Mouse (Mus musculus) limb, embryonic 11.5 days (tissue): ENCODE measurements at regions not wholly inside any gene's neighbourhood (a gene's known extent, or its start where the extent isn't known, plus 50 kb on each side); places are given as distances from the start of the nearest gene placed in this dataset.

Experiments
- ATAC-seq: fragments of 200-750 bp; cut with Nextera tagmentation; 2 replicates; pipeline ENCODE4 v1.8.0; 2017; ENCODE audit warnings: low read depth; ENCODE audit not compliant: insufficient number of reproducible peaks, low FRiP score, low TSS enrichment
- DNase-seq: peaks from one replicate; pipeline ENCODE4 v3.0.0-alpha.2; 2015; ENCODE audit warnings: low spot score
- H3K27ac ChIP-seq: fragments of 300-500 bp; sonication (generic); replicated peaks from 2 replicates; pipeline ENCODE4 v1.5.1; 2014; ENCODE audit warnings: low read depth, mild to moderate bottlenecking, low read length
- H3K27me3 ChIP-seq: fragments of 300-500 bp; sonication (generic); 2 replicates; pipeline ENCODE4 v1.6.1; 2014; ENCODE audit warnings: mild to moderate bottlenecking, low read length, mixed read lengths; ENCODE audit not compliant: control insufficient read depth, insufficient read depth
- H3K36me3 ChIP-seq: fragments of 300-500 bp; sonication (generic); 2 replicates; pipeline ENCODE4 v1.6.1; 2014; ENCODE audit warnings: mild to moderate bottlenecking, low read length, moderate library complexity, mixed read lengths; ENCODE audit not compliant: control insufficient read depth, insufficient read depth
- H3K4me1 ChIP-seq: fragments of 300-500 bp; sonication (generic); 2 replicates; pipeline ENCODE4 v1.6.1; 2014; ENCODE audit warnings: low read length, mixed read lengths; ENCODE audit not compliant: control insufficient read depth, insufficient read depth
- H3K4me2 ChIP-seq: fragments of 300-500 bp; sonication (generic); 2 replicates; pipeline ENCODE4 v1.6.1; 2014; ENCODE audit warnings: low read depth, mild to moderate bottlenecking, moderate library complexity; ENCODE audit not compliant: severe bottlenecking
- H3K4me3 ChIP-seq: fragments of 300-500 bp; sonication (generic); 2 replicates; pipeline ENCODE4 v1.5.1; 2014; ENCODE audit warnings: low read depth, low read length
- H3K9ac ChIP-seq: fragments of 300-500 bp; sonication (generic); 2 replicates; pipeline ENCODE4 v1.6.1; 2014; ENCODE audit warnings: mild to moderate bottlenecking, low read length
- H3K9me3 ChIP-seq: fragments of 300-500 bp; sonication (generic); 2 replicates; pipeline ENCODE4 v1.6.1; 2016; ENCODE audit warnings: low read length; ENCODE audit not compliant: control insufficient read depth
- WGBS: fragments of 180-500 bp; shearing (Covaris S2); extraction: QIAGEN DNeasy Blood & Tissue Kit; methylation state at CpG from one replicate; pipeline ENCODE4 v1.1.7; 2014; 5-methylcytosine and 5-hydroxymethylcytosine counted together

DNA sequence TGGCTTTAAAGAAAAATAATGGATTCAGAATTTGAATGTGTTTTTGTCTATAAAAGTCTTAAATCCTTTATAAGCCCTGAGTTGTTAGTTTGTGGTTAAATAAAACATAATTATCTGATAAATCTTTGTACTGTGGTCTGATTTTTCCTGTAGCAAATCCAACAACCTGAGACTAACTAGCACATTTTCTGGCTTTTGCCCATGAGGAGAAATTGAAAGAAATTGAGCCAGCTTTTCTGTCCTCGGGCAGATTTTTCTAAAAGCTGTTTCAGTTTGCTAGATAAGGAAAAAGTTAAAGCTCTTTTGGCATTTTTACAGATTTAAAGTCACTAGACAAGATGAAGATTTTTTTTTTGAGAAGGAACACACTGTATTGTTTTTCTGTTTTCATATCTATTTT, 191.5 kb upstream of the Sema3d start:
- no peak for ATAC-seq
- Histone ChIP-seq H3K9me3 (no peaks in the 10 kb centered on the region), H3K4me2 (no peak overlapping the region), H3K27ac (no peak overlapping the region), H3K4me1 (no peaks in the 10 kb centered on the region), H3K36me3 (no peaks in the 10 kb centered on the region), H3K4me3 (no peak overlapping the region), H3K27me3 (no peaks in the 10 kb centered on the region), H3K9ac (no peak overlapping the region)
- 85% methylated on average over 1 of the region's 1 CpGs for WGBS
- DNase-seq, result no peak

DNA sequence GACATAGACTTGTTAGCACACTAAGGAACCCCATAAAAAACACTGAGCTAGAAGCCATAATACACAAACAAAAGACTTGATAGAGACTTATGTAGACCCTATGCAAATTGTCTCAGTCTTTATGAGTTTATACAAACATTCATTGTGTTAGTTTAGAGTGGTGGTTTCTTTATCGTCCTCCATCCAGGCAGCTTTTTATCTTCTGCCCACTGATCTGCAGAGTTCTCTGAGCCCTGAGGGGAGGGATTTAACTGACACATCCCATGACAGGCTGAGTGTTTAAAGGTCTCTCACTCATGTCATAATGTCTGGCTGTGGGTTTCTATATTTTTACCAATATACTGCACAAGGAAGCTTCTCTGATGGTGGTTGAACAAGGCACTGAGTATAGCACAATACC, 175.7 kb upstream of the Sema3d start:
- ATAC-seq (no peak), DNase-seq (no peak)
- no peaks in the 10 kb centered on the region for H3K4me1 ChIP-seq

GRCm38 (mm10) chr5:12209631-12210030, 173.6 kb upstream of the Sema3d start:
- Histone ChIP-seq H3K27me3 (no peaks in the 10 kb centered on the region), H3K27ac (no peak overlapping the region), H3K36me3 (no peaks in the 10 kb centered on the region), H3K9me3 (no peaks in the 10 kb centered on the region), H3K4me3 (no peak overlapping the region), H3K9ac (no peak overlapping the region), H3K4me2 (no peak overlapping the region), H3K4me1 (no peaks in the 10 kb centered on the region)
- DNase-seq (no peak), ATAC-seq (no peak)
- 74% methylated on average over 1 of the region's 1 CpGs for WGBS

More for the DNA sequence above, 175.7 kb upstream of the Sema3d start:
- H3K4me2 ChIP-seq, result no peak overlapping the region
- WGBS, result 83% methylated on average over 1 of the region's 1 CpGs
- no peak overlapping the region for H3K4me3 ChIP-seq
- no peaks in the 10 kb centered on the region for H3K36me3 ChIP-seq
- no peaks in the 10 kb centered on the region for H3K9me3 ChIP-seq
- no peaks in the 10 kb centered on the region for H3K27me3 ChIP-seq
- H3K27ac ChIP-seq, result no peak overlapping the region
- H3K9ac ChIP-seq, result no peak overlapping the region

GRCm38 (mm10) chr5:12213448-12213847, 169.7 kb upstream of the Sema3d start:
- Histone ChIP-seq H3K27ac (no peak overlapping the region), H3K36me3 (no peaks in the 10 kb centered on the region), H3K9ac (no peak overlapping the region), H3K27me3 (no peaks in the 10 kb centered on the region), H3K9me3 (no peaks in the 10 kb centered on the region), H3K4me2 (no peak overlapping the region), H3K4me3 (no peak overlapping the region), H3K4me1 (no peaks in the 10 kb centered on the region)
- WGBS, result 87% methylated on average over 3 of the region's 3 CpGs
- no peak for ATAC-seq
- DNase-seq, result no peak

DNA sequence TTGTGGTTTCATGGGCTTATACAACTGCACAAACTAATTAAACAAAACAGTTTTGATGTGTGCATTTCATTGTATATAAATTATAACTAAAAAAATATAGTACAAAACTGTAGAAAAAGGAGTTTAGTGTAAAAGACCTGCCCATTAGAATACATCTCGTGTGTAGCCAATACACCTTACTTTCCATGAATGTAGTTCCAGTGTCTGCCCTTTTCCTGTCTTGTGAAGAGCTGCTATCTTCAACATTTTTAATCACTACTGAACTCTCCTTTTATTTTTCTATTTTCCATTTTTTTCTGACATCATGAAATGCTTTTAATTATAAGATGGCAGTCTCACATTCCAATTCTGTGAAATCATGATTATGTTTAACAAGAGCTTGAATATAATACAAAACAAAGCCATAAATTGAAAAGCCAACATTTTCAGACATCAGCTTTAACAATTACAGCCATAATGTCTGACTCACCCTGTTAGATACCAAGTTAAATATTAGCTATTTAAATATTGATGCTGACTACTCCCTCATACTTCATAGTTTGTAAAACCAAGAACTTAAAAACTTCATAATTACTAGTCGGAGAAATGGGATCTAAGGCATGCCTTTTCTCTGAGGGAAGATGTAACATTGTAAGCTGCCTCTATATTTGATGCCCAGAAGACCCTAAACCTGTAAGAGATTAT, 163.6 kb upstream of the Sema3d start:
- H3K4me1 ChIP-seq, result no peaks in the 10 kb centered on the region
- H3K36me3 ChIP-seq, result no peaks in the 10 kb centered on the region
- H3K9ac ChIP-seq, result no peak overlapping the region
- ATAC-seq (no peak), DNase-seq (no peak)
- H3K27ac ChIP-seq, result no peak overlapping the region
- H3K27me3 ChIP-seq, result no peaks in the 10 kb centered on the region
- H3K4me3 ChIP-seq, result no peak overlapping the region
- H3K9me3 ChIP-seq, result no peaks in the 10 kb centered on the region
- H3K4me2 ChIP-seq, result no peak overlapping the region
- 86% methylated on average over 2 of the region's 2 CpGs for WGBS

GRCm38 (mm10) chr5:12222622-12223021, 160.6 kb upstream of the Sema3d start:
- H3K4me2 ChIP-seq, result no peak overlapping the region
- DNase-seq, result no peak
- ATAC-seq, result no peak
- H3K36me3 ChIP-seq, result no peaks in the 10 kb centered on the region
- H3K9me3 ChIP-seq, result no peaks in the 10 kb centered on the region
- no peaks in the 10 kb centered on the region for H3K4me1 ChIP-seq
- no peak overlapping the region for H3K9ac ChIP-seq
- no peak overlapping the region for H3K27ac ChIP-seq
- H3K27me3 ChIP-seq, result no peaks in the 10 kb centered on the region
- no peak overlapping the region for H3K4me3 ChIP-seq
- 93% methylated on average over 1 of the region's 1 CpGs for WGBS

GRCm38 (mm10) chr5:12233377-12234096, 149.6 kb upstream of the Sema3d start:
- 89% methylated on average over 5 of the region's 5 CpGs for WGBS
- H3K27ac ChIP-seq, result no peak overlapping the region
- ATAC-seq (no peak), DNase-seq (no peak)
- H3K4me2 ChIP-seq, result no peak overlapping the region
- no peak overlapping the region for H3K9ac ChIP-seq
- no peaks in the 10 kb centered on the region for H3K9me3 ChIP-seq
- H3K4me1 ChIP-seq, result no peaks in the 10 kb centered on the region
- H3K4me3 ChIP-seq, result no peak overlapping the region
- no peaks in the 10 kb centered on the region for H3K36me3 ChIP-seq
- H3K27me3 ChIP-seq, result no peaks in the 10 kb centered on the region

GRCm38 (mm10) chr5:12243179-12243805, 139.9 kb upstream of the Sema3d start:
- Histone ChIP-seq H3K4me3 (no peak overlapping the region), H3K9ac (no peak overlapping the region), H3K9me3 (no peaks in the 10 kb centered on the region), H3K36me3 (no peaks in the 10 kb centered on the region), H3K4me1 (no peaks in the 10 kb centered on the region), H3K27ac (no peak overlapping the region), H3K4me2 (no peak overlapping the region), H3K27me3 (no peaks in the 10 kb centered on the region)
- DNase-seq (no peak), ATAC-seq (no peak)
- 74% methylated on average over 9 of the region's 9 CpGs for WGBS
